In genomic region chr1:35708176-35708788, GRCm38 (mm10) we compare ENCODE assay signal across 24 mouse cellular contexts.
DNase-seq lines count a peak whose midpoint lies in the region; ATAC-seq and TF ChIP-seq lines count a peak whose summit lies in the region.
"Had no signal": no experiment of that assay in that cellular context is flagged by ENCODE, and none has a peak within 500 bp of the region (broad histone marks: within the 10 kb centered on the region; RNA-seq: fewer than 3 reads in every experiment).

No protein-coding gene starts in this region.

- no peak overlapping the region for H3K4me2 ChIP-seq in kidney, postnatal 0 days (ENCODE audit: low read length)
- H3K4me2 ChIP-seq in stomach, postnatal 0 days (replicated peaks; ENCODE audit: low read depth) = no peak overlapping the region
- H3K4me2 ChIP-seq: forebrain, embryonic 12.5 days; limb, embryonic 13.5 days; liver, embryonic 12.5 days; midbrain, embryonic 12.5 days had no signal

- TF ChIP-seq EP300 in MEL (IDR thresholded peaks at IDR 0.05; ENCODE audit: low read depth in 1 of 2, low read length in 2 of 2) = no peak
- no peak for TF ChIP-seq EP300 in stomach, postnatal 0 days (optimal IDR thresholded peaks at IDR 0.05)

- WGBS in kidney, postnatal 0 days = 90% methylated on average over 2 of the region's 2 CpGs
- 88% methylated on average over 2 of the region's 2 CpGs for WGBS in stomach, postnatal 0 days

- no peaks in the 10 kb centered on the region for H3K79me2 ChIP-seq in MEL (ENCODE audit: control insufficient read depth, insufficient read depth, low read length, poor library complexity)

- DNase-seq in kidney, postnatal 0 days (ENCODE audit: low spot score) = no peak
- DNase-seq in kidney, adult 11 months = no peak
- peak; percentile 31 for DNase-seq in CD4-positive, CD25-positive, alpha-beta regulatory T cell, adult 2 months (ENCODE audit: low read depth, low spot score)
- no peak for DNase-seq in MEL (ENCODE audit: low read depth, low spot score)
- no peak for DNase-seq in stomach, postnatal 0 days (ENCODE audit: low spot score)
- DNase-seq in cerebellum, postnatal 14 days = no peak
- DNase-seq: adrenal gland, postnatal 10 days; cerebellum, adult 9-10 months; gastrocnemius, postnatal 36 days; kidney, adult 8-10 months; kidney, postnatal 14 days; layer of hippocampus, postnatal 36 days; lung, adult 18-20 months; lung, postnatal 14 days; thymus, postnatal 25 days had no signal

- H3K4me1 ChIP-seq in kidney, postnatal 0 days (replicated peaks; ENCODE audit: insufficient read depth, low read length) = no peaks in the 10 kb centered on the region
- no peaks in the 10 kb centered on the region for H3K4me1 ChIP-seq in MEL (ENCODE audit: control insufficient read depth in 1 of 2, insufficient read depth in 2 of 2, low read length in 2 of 2)
- no peaks in the 10 kb centered on the region for H3K4me1 ChIP-seq in stomach, postnatal 0 days (replicated peaks; ENCODE audit: control insufficient read depth, insufficient read depth)
- H3K4me1 ChIP-seq: embryonic facial prominence, embryonic 10.5 days; forebrain, embryonic 12.5 days; limb, embryonic 13.5 days; liver, embryonic 12.5 days; midbrain, embryonic 12.5 days had no signal

- no peaks in the 10 kb centered on the region for H3K27me3 ChIP-seq in kidney, postnatal 0 days (ENCODE audit: insufficient read depth, low read length)
- H3K27me3 ChIP-seq in MEL (ENCODE audit: control insufficient read depth in 1 of 2, insufficient read depth in 2 of 2, low read length in 2 of 2) = no peaks in the 10 kb centered on the region
- H3K27me3 ChIP-seq in stomach, postnatal 0 days (ENCODE audit: control insufficient read depth, insufficient read depth, low read length) = no peaks in the 10 kb centered on the region
- H3K27me3 ChIP-seq: forebrain, embryonic 12.5 days; limb, embryonic 13.5 days; liver, embryonic 12.5 days; midbrain, embryonic 12.5 days had no signal

- H3K9me3 ChIP-seq in kidney, postnatal 0 days (replicated peaks; ENCODE audit: low read length) = no peaks in the 10 kb centered on the region
- no peaks in the 10 kb centered on the region for H3K9me3 ChIP-seq in MEL (replicated peaks; ENCODE audit: insufficient read depth, low read length)
- H3K9me3 ChIP-seq in stomach, postnatal 0 days (ENCODE audit: control insufficient read depth, low read length) = no peaks in the 10 kb centered on the region
- H3K9me3 ChIP-seq: embryonic facial prominence, embryonic 10.5 days; forebrain, embryonic 12.5 days; limb, embryonic 13.5 days; liver, embryonic 12.5 days; midbrain, embryonic 12.5 days had no signal

- H3K4me3 ChIP-seq in kidney, postnatal 0 days (replicated peaks; ENCODE audit: low read depth, low read length) = no peak overlapping the region
- no peak overlapping the region for H3K4me3 ChIP-seq in MEL (ENCODE audit: control insufficient read depth in 1 of 2, insufficient read depth in 1 of 2, low read depth in 2 of 2, low read length in 2 of 2)
- H3K4me3 ChIP-seq in stomach, postnatal 0 days (ENCODE audit: low read depth, low read length) = no peak overlapping the region
- H3K4me3 ChIP-seq: embryonic facial prominence, embryonic 10.5 days; forebrain, embryonic 12.5 days; limb, embryonic 13.5 days; liver, embryonic 12.5 days; midbrain, embryonic 12.5 days; myocyte had no signal

- no peak overlapping the region for H3K9ac ChIP-seq in kidney, postnatal 0 days (ENCODE audit: low read depth, low read length)
- no peak overlapping the region for H3K9ac ChIP-seq in MEL (ENCODE audit: control insufficient read depth, low read depth, low read length, poor library complexity, severe bottlenecking)
- no peak overlapping the region for H3K9ac ChIP-seq in stomach, postnatal 0 days (ENCODE audit: low read length)
- H3K9ac ChIP-seq: forebrain, embryonic 12.5 days; limb, embryonic 13.5 days; liver, embryonic 12.5 days; midbrain, embryonic 12.5 days had no signal

- no peak for ATAC-seq in kidney, postnatal 0 days (replicated peaks; ENCODE audit: low FRiP score, low read depth)
- ATAC-seq in stomach, postnatal 0 days (ENCODE audit: low FRiP score, low TSS enrichment) = no peak
- ATAC-seq in erythroid progenitor cell, adult 5-6 weeks (replicated peaks; ENCODE audit: low FRiP score, poor library complexity, severe bottlenecking) = no peak
- ATAC-seq: hindbrain, embryonic 16.5 days; liver, embryonic 12.5 days had no signal

- no peaks in the 10 kb centered on the region for H3K36me3 ChIP-seq in kidney, postnatal 0 days (ENCODE audit: insufficient read depth, low read length)
- no peaks in the 10 kb centered on the region for H3K36me3 ChIP-seq in MEL (ENCODE audit: control insufficient read depth in 1 of 2, insufficient read depth in 2 of 2, low read length in 2 of 2)
- no peaks in the 10 kb centered on the region for H3K36me3 ChIP-seq in stomach, postnatal 0 days (ENCODE audit: control insufficient read depth, insufficient read depth, low read length)
- H3K36me3 ChIP-seq: embryonic facial prominence, embryonic 10.5 days; forebrain, embryonic 12.5 days; G1E; limb, embryonic 13.5 days; liver, embryonic 12.5 days; midbrain, embryonic 12.5 days had no signal

- TF ChIP-seq CTCF in kidney, postnatal 0 days (IDR thresholded peaks at IDR 0.05; ENCODE audit: low read depth) = peak; percentile 23; the same call in 1 of the 2 replicates
- TF ChIP-seq CTCF in MEL (IDR thresholded peaks at IDR 0.05 in 2 of 3, conservative IDR thresholded peaks at IDR 0.05 in 1 of 3; ENCODE audit: control insufficient read depth in 1 of 3, insufficient read depth in 1 of 3, low read depth in 2 of 3, low read length in 3 of 3, poor library complexity in 1 of 3, severe bottlenecking in 1 of 3) = peak in 1 of 3 experiments; percentile 8; a peak in 1 of 6 replicates
- TF ChIP-seq CTCF in stomach, postnatal 0 days (IDR thresholded peaks at IDR 0.05; ENCODE audit: low read depth) = peak; percentile 39

- H3K27ac ChIP-seq in kidney, postnatal 0 days = no peak overlapping the region
- no peak overlapping the region for H3K27ac ChIP-seq in MEL (ENCODE audit: control insufficient read depth, low read depth, low read length)
- H3K27ac ChIP-seq in stomach, postnatal 0 days (replicated peaks) = no peak overlapping the region
- H3K27ac ChIP-seq: embryonic facial prominence, embryonic 10.5 days; forebrain, embryonic 12.5 days; limb, embryonic 13.5 days; liver, embryonic 12.5 days; midbrain, embryonic 12.5 days had no signal

- TF ChIP-seq RAD21 in MEL (IDR thresholded peaks at IDR 0.05; ENCODE audit: low read depth, low read length) = peak; percentile 28

- TF ChIP-seq POLR2A in MEL (IDR thresholded peaks at IDR 0.05; ENCODE audit: control insufficient read depth in 1 of 2, insufficient read depth in 1 of 2, low read depth in 1 of 2, low read length in 2 of 2, poor library complexity in 1 of 2) = no peak

TF ChIP-seq in MEL, 35 proteins besides CTCF, POLR2A, EP300 and RAD21:
- TF ChIP-seq TAL1 (IDR thresholded peaks at IDR 0.05; ENCODE audit: low read length) (no peak), ZC3H11A (IDR thresholded peaks at IDR 0.05; ENCODE audit: low read depth, low read length) (no peak), MEF2A (IDR thresholded peaks at IDR 0.05; ENCODE audit: extremely low read depth, insufficient replicate concordance, low read depth, low read length, poor library complexity, severe bottlenecking) (no peak), POLR2AphosphoS5 (IDR thresholded peaks at IDR 0.05; ENCODE audit: borderline replicate concordance, low read depth, low read length) (no peak), RCOR1 (IDR thresholded peaks at IDR 0.05; ENCODE audit: low read depth, low read length) (no peak), UBTF (IDR thresholded peaks at IDR 0.05; ENCODE audit: borderline replicate concordance, insufficient read depth, low read depth, low read length) (no peak), JUND (IDR thresholded peaks at IDR 0.05; ENCODE audit: low read depth, low read length) (no peak), BHLHE40 (IDR thresholded peaks at IDR 0.05; ENCODE audit: borderline replicate concordance, low read depth, low read length) (no peak), ZMIZ1 (IDR thresholded peaks at IDR 0.05; ENCODE audit: low read depth, low read length) (no peak), MYC (IDR thresholded peaks at IDR 0.05; ENCODE audit: low read depth, low read length) (no peak), HCFC1 (IDR thresholded peaks at IDR 0.05; ENCODE audit: low read depth, low read length) (no peak), POLR2AphosphoS2 (IDR thresholded peaks at IDR 0.05; ENCODE audit: low read length) (no peak)
